Mouse (Mus musculus) frontal cortex, adult (tissue): ENCODE data around the gene Hmga1b.
A peak's percentile ranks its signal among the peaks of the same experiment; 100 is the strongest.
"Not testable (repeated sequence)": the region's sequence is repeated elsewhere in the genome, so short reads cannot be mapped to it uniquely, and the experiment has no call there.

Experiments used
- ATAC-seq: cut with Nextera tagmentation; 2 replicates; pipeline ENCODE4 v1.9.2; 2017; ENCODE audit warnings: mild to moderate bottlenecking, moderate library complexity, mixed read lengths; ENCODE audit not compliant: low TSS enrichment

Hmga1b gene

GRCm38 (mm10) chr11:120731858-120732680 is 30.5 kb upstream of the Hmga1b start, which contains the start of gene Cbr2:
Gene Cbr2 (minus strand): TSS chr11:120732114.
- no peak for ATAC-seq

DNA sequence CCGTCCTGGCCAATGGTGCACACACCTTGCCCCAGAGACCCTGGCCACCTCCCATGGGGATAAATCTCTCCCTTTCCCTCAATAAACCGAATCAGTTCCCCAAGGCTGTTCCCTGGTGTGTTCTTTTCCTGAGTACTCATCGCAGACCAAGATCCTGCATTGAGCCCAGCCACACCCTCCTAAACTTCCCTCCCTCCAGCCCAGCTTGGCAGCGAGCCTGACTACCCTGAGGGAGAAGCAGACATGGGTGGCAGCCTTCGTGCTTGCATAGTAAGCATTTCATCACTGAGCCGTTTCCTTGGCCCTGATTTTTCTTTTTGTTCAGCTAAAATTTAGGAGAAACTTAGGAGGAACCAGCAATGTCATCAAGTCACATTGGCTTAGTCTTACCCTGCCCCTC is 29.1 kb upstream of the Hmga1b start:
- no peak for ATAC-seq

- ATAC-seq: no peak
Observed at GRCm38 (mm10) chr11:120736424-120736823, 26.2 kb upstream of the Hmga1b start.

DNA sequence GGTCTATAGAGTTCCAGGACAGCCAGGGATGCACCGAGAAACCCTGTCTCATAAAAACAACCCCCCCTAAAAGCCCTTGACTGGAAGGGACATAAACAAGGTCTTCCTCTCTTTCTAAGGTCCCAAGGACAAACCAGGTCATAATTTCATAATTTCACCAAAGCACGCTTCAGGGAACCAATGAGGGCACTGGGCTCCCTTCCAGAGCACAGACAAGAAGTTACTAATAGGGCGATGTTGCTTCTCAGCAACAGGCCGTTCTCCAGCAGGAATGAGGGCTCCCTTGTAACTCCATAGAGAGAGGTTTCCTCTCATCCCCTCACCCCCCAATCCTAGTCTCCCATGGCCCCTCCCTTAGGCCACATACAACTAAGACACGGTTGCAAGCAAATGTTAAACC is 21.6 kb upstream of the Hmga1b start:
- ATAC-seq: no peak

- ATAC-seq: no peak
Observed at GRCm38 (mm10) chr11:120744121-120744701, 18.4 kb upstream of the Hmga1b start.

- no peak for ATAC-seq
Observed at GRCm38 (mm10) chr11:120747974-120748373, 14.6 kb upstream of the Hmga1b start.

- ATAC-seq: no peak
Observed at GRCm38 (mm10) chr11:120749430-120749829, 13.2 kb upstream of the Hmga1b start.

DNA sequence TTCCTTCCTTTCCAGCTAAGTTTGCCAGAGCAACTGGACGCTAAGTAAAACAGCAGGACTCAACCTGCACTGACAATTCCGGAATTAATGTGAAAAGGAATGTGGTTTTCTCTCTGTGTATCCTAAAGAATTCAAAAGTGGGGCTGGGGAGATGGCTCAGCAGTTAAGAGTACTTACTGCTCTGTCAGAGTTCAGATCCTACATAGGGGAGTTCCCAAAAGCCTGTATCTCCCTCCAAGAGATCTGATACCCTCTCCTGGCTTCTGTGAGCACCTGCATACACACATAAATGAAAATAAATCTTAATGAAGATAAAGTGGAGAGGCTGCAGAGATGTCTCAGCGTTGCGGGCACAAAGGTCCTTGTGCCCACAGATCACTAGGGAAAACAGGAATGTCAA is 11.0 kb upstream of the Hmga1b start:
- no peak for ATAC-seq

- no peak for ATAC-seq
Observed at GRCm38 (mm10) chr11:120760236-120760635, 2.4 kb upstream of the Hmga1b start.

DNA sequence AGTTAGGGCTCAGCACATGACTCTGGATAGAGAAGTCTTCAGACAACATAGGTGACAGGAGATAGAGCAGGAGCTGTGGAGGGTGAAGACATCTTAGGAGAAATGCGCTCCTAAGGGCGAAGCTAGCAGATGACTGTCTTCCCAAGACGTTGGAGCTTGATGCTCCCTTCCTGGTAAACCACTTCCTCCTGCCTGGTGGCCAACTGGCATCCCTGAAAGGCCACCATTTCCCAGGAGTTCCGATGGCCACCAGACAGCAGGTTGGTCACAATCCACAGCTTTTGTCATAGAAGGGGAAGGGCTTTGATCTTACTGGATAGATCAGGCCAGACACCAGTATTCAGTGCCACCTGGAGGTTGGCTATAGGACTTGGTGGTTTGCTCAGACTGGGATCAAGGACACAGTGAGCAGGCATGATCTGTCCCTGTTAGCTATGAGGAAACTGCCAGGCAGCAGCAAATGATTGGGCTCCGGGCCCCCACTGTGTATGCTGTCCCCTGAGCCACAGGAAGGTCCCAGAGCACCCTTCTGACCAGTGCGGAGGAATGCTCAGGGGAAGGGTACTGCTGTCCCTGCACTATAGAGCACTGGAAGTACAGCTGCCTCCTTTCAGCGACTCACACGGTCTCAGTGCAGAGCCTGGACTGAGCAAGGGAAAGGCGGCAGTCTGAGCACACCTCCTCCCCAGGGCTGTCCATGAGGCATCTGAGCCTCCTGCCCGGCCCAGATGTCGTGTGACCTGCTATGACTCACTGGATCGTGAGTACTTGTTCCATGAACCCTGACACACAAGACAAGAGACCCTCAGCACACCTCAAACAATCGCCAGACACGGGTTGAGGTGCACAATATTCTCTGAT is 553 bp upstream of the Hmga1b start:
- ATAC-seq: no peak

DNA sequence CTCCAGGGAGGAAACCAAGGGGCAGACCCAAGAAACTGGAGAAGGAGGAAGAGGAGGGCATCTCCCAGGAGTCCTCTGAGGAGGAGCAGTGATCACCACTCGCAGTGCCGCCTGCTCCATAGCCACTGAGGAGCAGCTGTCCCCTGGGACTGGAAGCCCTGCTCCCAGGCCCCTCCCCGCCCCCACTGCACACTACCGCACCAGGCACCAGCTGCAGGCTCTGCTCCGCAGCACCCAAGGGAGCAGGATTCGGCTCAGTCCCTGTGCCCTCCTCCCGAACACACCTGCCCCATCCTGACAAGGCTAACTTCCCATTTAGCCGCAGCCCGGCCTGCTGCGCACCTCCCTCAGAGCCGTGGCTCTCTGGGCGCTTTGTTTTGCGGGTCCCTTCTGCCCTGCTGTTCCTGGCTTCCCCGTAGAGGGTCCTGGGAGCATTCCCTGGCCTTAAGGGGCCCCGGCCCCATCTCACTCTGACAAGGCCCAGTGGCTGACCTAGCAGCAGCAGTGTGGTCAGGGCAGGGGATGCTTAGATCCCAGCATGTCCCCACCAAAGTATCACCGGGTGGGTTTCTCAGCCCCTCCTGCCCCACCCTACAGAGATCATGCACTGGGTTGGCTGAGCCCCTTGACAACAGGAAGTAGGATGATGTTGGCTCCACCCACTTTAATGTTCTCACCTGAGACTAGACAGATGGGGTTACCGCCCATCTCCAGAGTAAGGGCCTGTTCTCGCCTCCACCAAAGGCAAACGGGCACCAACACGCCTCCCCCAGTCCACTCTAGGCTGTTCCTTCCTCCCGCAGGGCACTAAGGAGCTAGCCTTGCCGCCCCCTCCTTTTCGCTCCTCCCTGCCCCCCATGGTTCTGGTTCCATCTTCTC is 766 bp downstream of the Hmga1b start:
- peak; percentile 57; the same call in 1 of the 2 replicates for ATAC-seq

GRCm38 (mm10) chr11:120767023-120767422 is 4.4 kb downstream of the Hmga1b start:
- not testable (repeated sequence) for ATAC-seq

DNA sequence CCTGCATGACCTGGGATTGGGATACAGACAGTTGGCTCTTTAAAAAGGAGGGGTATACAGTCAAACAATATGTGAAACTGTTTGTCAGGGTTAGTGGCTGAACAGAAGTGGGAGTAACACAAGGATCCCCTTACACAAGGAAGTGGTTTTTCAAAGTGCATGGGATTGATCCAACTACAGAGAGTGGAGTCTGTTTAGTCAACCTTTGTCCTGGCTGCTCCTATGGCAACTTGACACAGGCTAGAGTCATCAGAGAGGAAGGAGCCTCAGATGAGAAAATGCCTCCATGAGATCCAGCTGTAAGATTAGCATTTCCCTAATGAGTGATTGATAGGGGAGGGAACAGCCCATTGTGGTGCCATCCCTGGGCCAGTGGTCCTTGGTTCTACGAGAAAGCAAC is 5.6 kb downstream of the Hmga1b start:
- ATAC-seq: no peak

GRCm38 (mm10) chr11:120772749-120773148 is 10.2 kb downstream of the Hmga1b start:
- ATAC-seq: no peak

- ATAC-seq: no peak
Observed at GRCm38 (mm10) chr11:120773463-120774190, 11.0 kb downstream of the Hmga1b start.

DNA sequence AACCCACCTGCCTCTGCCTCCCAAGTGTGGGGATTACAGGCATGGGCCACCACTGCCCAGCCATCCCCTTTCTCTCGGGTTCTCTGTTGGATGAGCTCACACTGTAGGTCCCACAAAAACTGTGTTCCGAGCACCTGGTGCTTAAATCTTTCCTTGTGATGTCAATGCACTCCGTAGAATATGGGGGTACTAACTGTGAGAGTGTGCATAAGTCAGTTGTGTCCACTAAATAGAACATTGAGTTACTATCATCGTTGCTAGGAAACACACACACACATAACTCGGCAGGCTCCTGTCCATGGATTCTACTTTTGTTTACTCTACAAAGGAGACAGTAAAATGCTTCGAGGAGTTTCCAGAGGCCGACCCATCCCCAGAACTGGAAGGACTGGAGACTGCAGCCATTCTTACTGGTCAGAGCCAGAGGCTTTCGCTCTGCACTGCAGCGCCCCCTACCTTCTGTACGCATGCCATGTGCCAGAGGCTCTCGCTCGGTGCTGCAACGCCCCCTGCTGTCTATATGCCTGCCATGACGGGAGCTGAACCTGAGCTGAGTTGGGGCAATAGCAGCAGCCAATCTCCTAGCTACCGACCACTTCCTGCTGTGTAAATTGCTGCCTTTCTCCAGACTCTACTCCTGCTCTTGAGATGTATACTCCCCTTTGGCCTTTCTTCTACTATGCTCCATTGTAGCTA is 13.3 kb downstream of the Hmga1b start:
- peak; percentile 93 for ATAC-seq

- ATAC-seq: no peak
Observed at GRCm38 (mm10) chr11:120777123-120777522, 14.5 kb downstream of the Hmga1b start.

GRCm38 (mm10) chr11:120779876-120780275 is 17.3 kb downstream of the Hmga1b start:
- no peak for ATAC-seq

- not testable (repeated sequence) for ATAC-seq
Observed at GRCm38 (mm10) chr11:120781361-120781760, 18.8 kb downstream of the Hmga1b start.
